Mouse (Mus musculus): ENCODE measurements at regions not wholly inside any gene's neighbourhood (a gene's known extent, or its start where the extent isn't known, plus 50 kb on each side); places are given as distances from the start of the nearest gene placed in this dataset.

DNA sequence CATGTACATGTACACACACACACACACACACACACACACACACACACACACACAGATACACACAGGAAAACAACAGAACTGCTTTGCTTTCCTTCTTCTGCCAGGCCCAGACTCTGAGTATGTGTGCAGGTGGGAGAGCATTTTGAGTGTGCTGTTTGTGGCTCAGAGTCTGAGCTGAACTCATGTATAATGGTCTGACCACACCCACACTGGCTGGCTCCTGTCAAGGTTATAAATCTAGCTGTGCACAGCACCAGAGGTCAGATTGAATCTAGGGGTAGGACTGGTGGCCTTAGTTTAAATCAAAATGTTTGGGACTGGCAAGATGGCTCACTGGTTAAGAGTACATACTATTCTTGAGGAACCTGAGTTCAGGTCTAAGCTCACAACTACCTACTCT, 108.4 kb upstream of the Eif4g2 start:
- TF ChIP-seq SRF (IDR thresholded peaks at IDR 0.05; ENCODE audit: control insufficient read depth, insufficient read length, low read depth): no peak
- TF ChIP-seq POLR2A (IDR thresholded peaks at IDR 0.05; ENCODE audit: insufficient read length, low read depth): no peak
- TF ChIP-seq POLR2AphosphoS2 (IDR thresholded peaks at IDR 0.05; ENCODE audit: insufficient read length, low read depth): no peak
- no peak for TF ChIP-seq MAX (IDR thresholded peaks at IDR 0.05; ENCODE audit: low read depth)
- TF ChIP-seq USF1 (IDR thresholded peaks at IDR 0.05; ENCODE audit: low read depth): no peak
- no peak for TF ChIP-seq TCF3 (IDR thresholded peaks at IDR 0.05; ENCODE audit: insufficient read length, low read depth)
- TF ChIP-seq TCF12 (IDR thresholded peaks at IDR 0.05; ENCODE audit: insufficient read depth, poor library complexity, severe bottlenecking): no peak
- TF ChIP-seq CEBPB (IDR thresholded peaks at IDR 0.05; ENCODE audit: insufficient read depth, poor library complexity, severe bottlenecking): no peak

Measured in myocyte (in vitro differentiated cells).